Mouse (Mus musculus) intestine, embryonic 15.5 days (tissue): ENCODE results near the gene Ndufb8. TPM values are rescaled to one million over a fixed set of nuclear protein-coding genes. Genes with fewer than 3 reads are reported as not detected.

Experiments
- ATAC-seq: fragments of 200-750 bp; cut with Nextera tagmentation; 2 replicates; pipeline ENCODE4 v1.8.0; 2017; ENCODE audit warnings: moderate TSS enrichment, moderate library complexity
- H3K27ac ChIP-seq: fragments of 300-500 bp; sonication (generic); 2 replicates; pipeline ENCODE4 v1.5.1; 2015; ENCODE audit warnings: mild to moderate bottlenecking, inconsistent platforms
- H3K27me3 ChIP-seq: fragments of 300-500 bp; sonication (generic); replicated peaks from 2 replicates; pipeline ENCODE4 v1.6.1; 2015; ENCODE audit warnings: inconsistent platforms
- H3K36me3 ChIP-seq: fragments of 300-500 bp; sonication (generic); 2 replicates; pipeline ENCODE4 v1.6.1; 2015; ENCODE audit warnings: inconsistent platforms
- H3K4me1 ChIP-seq: fragments of 300-500 bp; sonication (generic); replicated peaks from 2 replicates; pipeline ENCODE4 v1.6.1; 2015; ENCODE audit warnings: inconsistent platforms
- H3K4me2 ChIP-seq: fragments of 300-500 bp; sonication (generic); replicated peaks from 2 replicates; pipeline ENCODE4 v1.6.1; 2015; ENCODE audit warnings: mild to moderate bottlenecking, inconsistent platforms
- H3K4me3 ChIP-seq: fragments of 300-500 bp; sonication (generic); replicated peaks from 2 replicates; pipeline ENCODE4 v1.5.1; 2015; ENCODE audit warnings: inconsistent platforms
- H3K9ac ChIP-seq: fragments of 300-500 bp; sonication (generic); 2 replicates; pipeline ENCODE4 v1.6.1; 2015; ENCODE audit warnings: inconsistent platforms
- H3K9me3 ChIP-seq: fragments of 300-500 bp; sonication (generic); 2 replicates; pipeline ENCODE4 v1.6.1; 2016; ENCODE audit warnings: inconsistent platforms
- WGBS: fragments of 180-500 bp; shearing (Covaris S2); methylation state at CpG from one replicate; pipeline ENCODE4 v1.1.7; 2015; 5-methylcytosine and 5-hydroxymethylcytosine counted together
- polyA plus RNA-seq: library from polyadenylated mRNA; unstranded; fragments of >200 nt; fragmentation: Nextera tagmentation; extraction: Ambion mirVana; gene quantifications from 2 replicates; pipeline ENCODE4 v1.2.1, GENCODE M21; 2015

Gene Ndufb8
- polyA plus RNA-seq, 1 experiment from 2014 or later = 562 TPM

DNA sequence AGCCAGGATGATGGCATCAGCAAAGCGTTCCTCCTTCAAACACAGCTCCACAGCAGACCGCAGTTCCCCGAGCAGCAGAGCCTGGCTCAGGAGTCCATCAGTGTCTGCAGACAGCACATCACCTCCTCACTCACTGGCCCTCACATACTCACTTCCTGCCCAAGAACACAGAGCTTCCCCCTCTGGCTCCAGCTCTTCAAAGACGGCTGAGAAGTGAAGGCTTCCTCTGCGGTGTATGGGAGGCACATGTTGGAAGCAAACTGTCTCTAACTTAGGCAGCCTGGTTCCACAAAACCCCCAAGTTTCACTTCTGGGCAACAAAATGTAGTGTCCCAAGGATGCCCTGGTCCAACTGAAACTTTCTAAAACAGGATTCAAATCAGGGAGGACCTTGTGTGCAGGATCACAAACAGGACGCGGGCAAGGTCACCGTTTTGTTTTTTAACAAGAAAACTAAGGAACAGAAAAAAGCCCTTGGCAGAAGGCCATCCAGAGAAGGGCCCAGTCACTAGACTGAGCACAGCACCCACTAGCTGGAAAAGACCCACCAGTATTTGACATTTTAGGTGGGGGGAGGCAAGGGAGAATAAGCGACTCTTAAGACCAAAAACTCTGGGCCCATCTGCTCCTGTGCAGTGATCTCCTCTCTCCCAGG, 29.6 kb downstream of the Ndufb8 start:
- Histone ChIP-seq H3K4me2 (no peak overlapping the region), H3K9ac (no peak overlapping the region), H3K9me3 (no peaks in the 10 kb centered on the region), H3K36me3 (no peaks in the 10 kb centered on the region), H3K27ac (no peak overlapping the region), H3K27me3 (no peaks in the 10 kb centered on the region), H3K4me3 (no peak overlapping the region), H3K4me1 (no peaks in the 10 kb centered on the region)
- ATAC-seq = no peak
- WGBS = 73% methylated on average over 9 of the region's 9 CpGs

DNA sequence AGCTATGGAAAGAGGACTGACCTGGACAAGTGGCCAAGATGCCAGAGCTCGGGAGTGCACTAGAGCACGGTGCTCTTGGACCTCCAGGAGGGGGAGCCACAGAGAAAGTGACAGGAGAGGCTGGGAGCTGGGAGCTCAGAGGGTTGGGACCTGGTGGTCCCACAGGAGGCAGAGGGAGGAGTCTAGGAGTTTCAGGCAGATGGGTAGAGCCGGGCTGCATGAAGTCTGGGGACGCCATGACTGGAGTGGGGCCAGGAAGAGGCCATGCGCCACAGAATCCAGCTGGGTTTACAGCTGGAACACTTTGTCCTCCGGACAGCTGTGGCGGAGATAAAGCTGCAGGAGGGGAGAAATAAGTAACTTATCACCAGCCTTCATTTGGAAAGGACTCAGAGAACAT, 36.1 kb downstream of the Ndufb8 start:
- peak; percentile 58; the same call in 1 of the 2 replicates for ATAC-seq
- peaks cover 9% of the 10 kb centered on the region; the same call in 1 of the 2 replicates for H3K27me3 ChIP-seq
- peaks cover 12% of the 10 kb centered on the region for H3K4me1 ChIP-seq
- no peak overlapping the region for H3K9ac ChIP-seq
- WGBS = 22% methylated on average over 7 of the region's 7 CpGs
- no peak overlapping the region for H3K4me2 ChIP-seq
- no peaks in the 10 kb centered on the region for H3K9me3 ChIP-seq
- no peaks in the 10 kb centered on the region for H3K36me3 ChIP-seq
- H3K4me3 ChIP-seq = no peak overlapping the region
- no peak overlapping the region for H3K27ac ChIP-seq

DNA sequence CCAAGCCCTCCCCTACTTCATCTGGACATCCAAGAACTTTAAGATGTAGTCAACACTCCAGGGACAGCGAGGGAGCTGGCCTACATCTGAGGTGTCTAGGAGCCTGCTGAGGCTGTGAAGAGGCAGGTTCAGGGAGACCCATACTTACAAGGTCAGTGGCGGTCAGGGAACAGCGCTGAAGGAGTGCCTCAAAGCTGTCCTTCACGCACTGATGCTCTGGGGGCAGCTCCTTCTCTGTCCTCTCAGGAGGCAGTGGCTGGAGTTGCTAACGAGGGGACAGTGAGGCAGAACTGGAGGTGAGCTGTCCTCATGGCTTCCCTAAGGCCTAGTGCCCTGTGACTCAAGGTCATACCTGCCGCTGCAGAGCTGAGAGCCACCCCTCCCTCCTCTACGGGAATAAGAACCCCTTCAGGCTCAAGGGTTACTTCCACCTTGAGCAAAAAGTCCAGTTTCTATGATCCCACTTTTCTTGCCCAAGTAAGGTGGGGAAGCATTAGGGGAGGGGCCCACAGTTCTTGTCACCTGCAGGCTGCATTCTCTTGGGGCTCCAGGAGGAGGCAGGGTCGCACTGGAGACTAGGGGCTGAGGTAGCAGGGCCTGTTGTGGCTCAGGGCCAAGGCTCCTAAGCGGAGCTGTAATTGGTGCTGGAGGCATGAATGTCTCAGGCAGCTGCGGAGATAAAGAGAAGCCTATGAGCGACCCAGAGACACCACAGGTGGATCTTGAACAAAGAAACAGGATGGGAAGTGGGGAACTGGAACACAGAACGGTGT, 37.1 kb downstream of the Ndufb8 start:
- no peak; the same call in 1 of the 2 replicates for ATAC-seq
- no peak overlapping the region for H3K4me3 ChIP-seq
- H3K9me3 ChIP-seq = no peaks in the 10 kb centered on the region
- whole genome bisulfite sequencing = 63% methylated on average over 12 of the region's 12 CpGs
- H3K27me3 ChIP-seq = peaks cover 17% of the 10 kb centered on the region; the same call in 1 of the 2 replicates
- H3K27ac ChIP-seq = no peak overlapping the region
- no peaks in the 10 kb centered on the region for H3K36me3 ChIP-seq
- H3K9ac ChIP-seq = no peak overlapping the region
- H3K4me2 ChIP-seq = no peak overlapping the region
- H3K4me1 ChIP-seq = peaks cover 12% of the 10 kb centered on the region

DNA sequence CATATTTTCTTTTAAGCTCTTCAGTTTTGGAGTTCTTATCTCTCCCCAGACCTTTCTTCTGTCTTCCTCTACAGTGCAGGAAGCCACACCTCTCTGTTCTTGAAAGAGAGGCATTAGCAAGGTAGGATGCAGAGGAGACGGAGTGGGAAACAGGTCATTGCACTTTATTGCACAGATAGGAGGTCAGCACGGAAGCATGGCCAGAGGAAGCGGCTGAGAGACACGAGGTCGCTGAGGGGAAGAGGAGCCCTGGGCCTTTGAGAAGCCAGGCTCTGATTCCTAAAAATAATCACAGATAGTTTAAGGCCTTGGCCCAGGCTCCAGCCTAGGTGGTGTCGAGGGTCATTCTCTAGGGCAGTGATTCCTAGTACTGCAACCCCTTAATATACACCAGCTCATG, 39.5 kb downstream of the Ndufb8 start:
- H3K9me3 ChIP-seq = no peaks in the 10 kb centered on the region
- 51% methylated on average over 6 of the region's 6 CpGs for WGBS
- H3K27ac ChIP-seq = no peak overlapping the region
- H3K4me3 ChIP-seq = no peak overlapping the region
- H3K4me1 ChIP-seq = peaks cover 23% of the 10 kb centered on the region
- ATAC-seq = no peak
- no peaks in the 10 kb centered on the region for H3K36me3 ChIP-seq
- peaks cover 40% of the 10 kb centered on the region for H3K27me3 ChIP-seq
- no peak overlapping the region for H3K9ac ChIP-seq
- no peak overlapping the region for H3K4me2 ChIP-seq

DNA sequence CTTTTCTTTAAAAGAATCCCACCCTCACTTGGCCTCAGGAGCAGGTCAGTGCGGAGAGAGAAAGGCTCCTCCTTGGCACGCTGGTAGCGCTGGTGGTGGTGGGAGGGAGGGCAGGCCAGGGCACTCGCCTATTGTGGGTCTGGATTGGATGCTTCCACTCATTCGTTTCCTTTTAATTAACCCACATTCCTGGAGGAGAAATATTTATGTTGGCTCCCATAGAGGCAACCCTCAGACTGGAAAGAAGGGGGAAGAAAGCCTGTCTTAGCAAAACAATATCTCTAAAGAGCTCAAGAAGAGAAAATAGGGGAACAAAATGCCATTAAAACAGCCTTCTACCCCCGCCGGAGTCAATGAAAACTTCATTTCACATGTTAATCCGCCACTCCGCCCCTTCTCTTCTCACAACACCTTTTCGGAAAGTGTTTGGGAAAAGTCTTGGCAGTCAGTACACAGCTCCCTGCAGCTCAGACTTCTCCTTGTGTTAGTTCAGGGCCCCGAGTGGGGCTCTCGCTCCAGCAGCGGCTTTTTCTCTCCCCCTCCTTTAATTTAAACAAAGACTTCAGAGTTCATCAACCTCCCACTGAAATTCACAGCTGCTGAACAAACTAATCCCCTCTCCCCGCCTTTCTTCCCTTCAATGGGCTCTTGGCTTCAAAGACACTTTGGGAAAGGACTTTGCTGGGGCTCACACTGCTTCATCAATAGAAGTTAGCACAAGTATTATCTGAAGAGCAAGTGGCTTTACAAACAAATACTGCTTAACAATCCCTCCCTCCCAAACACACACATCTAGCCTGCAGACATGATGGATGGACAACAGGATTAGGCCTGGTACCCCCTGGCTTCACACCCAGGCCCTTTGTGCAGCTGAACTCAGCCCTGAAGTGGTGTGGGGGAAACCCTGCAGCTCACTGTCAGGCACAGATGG, 40.5 kb downstream of the Ndufb8 start:
- no peak overlapping the region for H3K4me2 ChIP-seq
- H3K27me3 ChIP-seq = peaks cover 50% of the 10 kb centered on the region
- no peak for ATAC-seq
- no peaks in the 10 kb centered on the region for H3K36me3 ChIP-seq
- H3K27ac ChIP-seq = 0 out of 2 replicates have a peak overlapping the region, but pooled peaks have one; percentile 32
- H3K4me3 ChIP-seq = no peak overlapping the region
- H3K4me1 ChIP-seq = peaks cover 25% of the 10 kb centered on the region
- WGBS = 25% methylated on average over 14 of the region's 14 CpGs
- no peak overlapping the region for H3K9ac ChIP-seq
- H3K9me3 ChIP-seq = no peaks in the 10 kb centered on the region

DNA sequence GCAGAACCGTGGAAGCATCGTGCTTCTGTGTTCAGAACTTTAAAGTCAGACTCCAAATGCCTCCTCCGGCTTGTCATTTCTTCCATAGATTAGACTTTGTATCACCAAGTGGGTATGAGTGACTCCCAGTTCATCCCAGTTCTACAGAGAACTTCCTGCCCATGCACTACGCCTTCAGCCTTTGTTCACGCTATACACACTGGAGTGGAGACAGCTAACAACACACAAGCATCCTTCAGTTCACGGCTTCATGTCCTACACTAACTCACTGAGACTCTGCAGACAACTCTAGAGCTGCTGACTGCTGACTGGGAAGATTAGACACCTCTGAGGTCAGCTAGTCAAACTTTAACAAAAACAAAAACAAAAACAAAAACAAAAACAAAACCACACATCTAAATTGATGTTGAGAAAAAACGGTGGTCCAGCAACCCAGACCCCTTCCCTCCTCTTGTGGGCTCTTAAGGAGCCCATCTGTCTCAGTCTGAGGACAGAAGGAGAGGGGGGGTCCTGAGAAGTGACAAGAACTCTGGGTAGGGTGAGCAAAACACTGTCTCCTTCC, 41.2 kb downstream of the Ndufb8 start:
- WGBS = 35% methylated on average over 7 of the region's 7 CpGs
- H3K27me3 ChIP-seq = peaks cover 53% of the 10 kb centered on the region
- no peak overlapping the region for H3K27ac ChIP-seq
- no peak overlapping the region for H3K4me3 ChIP-seq
- no peak for ATAC-seq
- H3K4me1 ChIP-seq = peaks cover 25% of the 10 kb centered on the region
- H3K9me3 ChIP-seq = no peaks in the 10 kb centered on the region
- no peak overlapping the region for H3K9ac ChIP-seq
- no peak overlapping the region for H3K4me2 ChIP-seq
- H3K36me3 ChIP-seq = no peaks in the 10 kb centered on the region

DNA sequence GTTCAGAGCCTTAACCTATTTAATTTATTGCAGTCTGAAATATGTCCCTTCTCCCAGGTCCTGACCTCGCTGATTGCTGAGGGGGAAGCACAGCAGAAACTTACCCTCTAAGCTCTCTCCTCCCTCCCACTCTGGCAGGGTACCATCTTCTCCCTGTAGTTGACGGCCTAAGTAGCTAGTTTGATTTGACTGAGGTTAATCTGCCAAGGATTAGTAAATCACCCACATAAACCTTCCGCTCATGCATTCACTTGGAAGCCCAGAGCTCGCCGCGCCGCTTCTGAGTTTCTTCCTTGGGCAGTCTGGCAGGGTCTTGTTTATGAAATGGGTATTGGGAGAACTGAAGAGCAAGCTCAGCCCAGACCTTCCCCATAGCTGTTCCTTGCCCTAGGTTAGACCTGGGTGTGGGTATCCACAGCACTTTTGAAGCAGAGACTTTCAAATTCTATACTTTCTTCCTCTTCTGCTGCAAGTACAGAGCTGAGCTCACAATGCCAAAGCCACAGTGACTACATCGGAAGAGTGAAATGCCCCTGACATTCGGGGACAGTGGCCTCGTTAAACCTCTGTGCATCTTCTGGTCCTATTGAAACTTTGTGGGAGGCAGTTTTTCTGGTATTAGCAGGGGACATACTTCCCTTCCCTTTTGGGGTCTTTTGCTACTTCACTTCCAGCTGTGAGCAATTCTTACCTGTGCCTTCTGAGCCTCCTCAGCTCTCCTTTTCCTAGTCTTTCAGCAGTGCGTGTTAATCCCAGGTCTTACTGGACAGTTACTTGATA, 42.0 kb downstream of the Ndufb8 start:
- no peak for ATAC-seq
- no peak overlapping the region for H3K9ac ChIP-seq
- no peak overlapping the region for H3K4me3 ChIP-seq
- H3K4me2 ChIP-seq = no peak overlapping the region
- H3K27me3 ChIP-seq = peaks cover 58% of the 10 kb centered on the region
- H3K9me3 ChIP-seq = no peaks in the 10 kb centered on the region
- no peaks in the 10 kb centered on the region for H3K36me3 ChIP-seq
- H3K27ac ChIP-seq = no peak overlapping the region
- 37% methylated on average over 11 of the region's 11 CpGs for WGBS
- peaks cover 25% of the 10 kb centered on the region for H3K4me1 ChIP-seq

DNA sequence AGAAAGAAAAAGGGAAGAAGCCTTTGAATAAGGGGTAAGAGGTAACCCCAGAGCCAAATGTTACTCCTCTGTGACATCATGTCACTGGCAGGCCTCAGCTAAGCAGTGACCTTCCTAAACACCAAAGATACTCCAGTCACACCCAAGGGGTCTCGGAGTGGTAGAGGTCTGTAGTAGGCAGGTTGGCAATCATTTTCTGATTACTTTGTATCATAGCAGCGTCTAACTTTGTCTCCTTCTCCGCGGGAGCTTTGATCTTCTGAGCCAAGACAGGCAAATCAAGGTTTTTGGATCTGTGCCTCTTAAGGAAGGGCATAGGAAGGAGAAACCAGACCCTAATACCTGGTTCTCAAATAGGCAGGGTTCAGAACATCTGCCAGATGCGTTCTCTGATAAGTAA, 42.6 kb downstream of the Ndufb8 start:
- H3K27ac ChIP-seq = no peak overlapping the region
- H3K4me3 ChIP-seq = no peak overlapping the region
- H3K27me3 ChIP-seq = peaks cover 58% of the 10 kb centered on the region
- H3K9me3 ChIP-seq = no peaks in the 10 kb centered on the region
- no peak overlapping the region for H3K4me2 ChIP-seq
- no peak overlapping the region for H3K9ac ChIP-seq
- 43% methylated on average over 5 of the region's 5 CpGs for WGBS
- H3K4me1 ChIP-seq = peaks cover 25% of the 10 kb centered on the region
- no peaks in the 10 kb centered on the region for H3K36me3 ChIP-seq
- ATAC-seq = no peak

DNA sequence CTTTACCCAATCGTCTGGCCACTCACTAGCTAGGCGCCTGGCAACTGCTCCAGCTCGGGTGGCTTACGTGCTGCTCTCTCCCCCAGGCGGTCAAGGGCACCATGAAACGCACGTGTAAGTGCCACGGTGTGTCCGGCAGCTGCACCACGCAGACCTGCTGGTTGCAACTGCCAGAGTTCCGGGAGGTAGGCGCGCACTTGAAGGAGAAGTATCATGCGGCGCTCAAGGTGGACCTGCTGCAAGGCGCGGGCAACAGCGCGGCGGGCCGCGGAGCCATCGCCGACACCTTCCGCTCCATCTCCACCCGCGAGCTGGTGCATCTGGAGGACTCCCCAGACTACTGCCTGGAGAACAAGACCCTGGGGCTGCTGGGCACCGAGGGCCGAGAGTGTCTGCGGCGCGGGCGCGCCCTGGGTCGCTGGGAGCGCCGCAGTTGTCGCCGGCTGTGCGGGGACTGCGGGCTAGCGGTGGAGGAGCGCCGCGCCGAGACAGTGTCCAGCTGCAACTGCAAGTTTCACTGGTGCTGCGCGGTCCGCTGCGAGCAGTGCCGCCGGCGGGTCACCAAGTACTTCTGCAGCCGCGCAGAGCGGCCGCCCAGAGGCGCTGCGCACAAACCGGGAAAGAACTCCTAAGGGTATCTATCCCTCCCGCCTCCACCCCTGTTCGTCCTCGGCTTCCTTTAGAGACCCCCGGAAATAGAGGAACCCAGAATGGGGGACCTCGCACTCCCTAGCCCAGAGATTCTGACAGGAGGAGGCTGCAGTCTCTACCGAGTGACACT, 43.6 kb downstream of the Ndufb8 start:
- Histone ChIP-seq H3K27ac (no peak overlapping the region), H3K4me1 (peaks cover 22% of the 10 kb centered on the region), H3K9ac (peak overlapping the region; percentile 29; the same call in 1 of the 2 replicates), H3K27me3 (peaks cover 58% of the 10 kb centered on the region), H3K4me3 (peak overlapping the region; percentile 47), H3K36me3 (no peaks in the 10 kb centered on the region), H3K9me3 (no peaks in the 10 kb centered on the region), H3K4me2 (peak overlapping the region; percentile 97)
- peak; percentile 58 for ATAC-seq
- WGBS = 1% methylated on average over 66 of the region's 66 CpGs

DNA sequence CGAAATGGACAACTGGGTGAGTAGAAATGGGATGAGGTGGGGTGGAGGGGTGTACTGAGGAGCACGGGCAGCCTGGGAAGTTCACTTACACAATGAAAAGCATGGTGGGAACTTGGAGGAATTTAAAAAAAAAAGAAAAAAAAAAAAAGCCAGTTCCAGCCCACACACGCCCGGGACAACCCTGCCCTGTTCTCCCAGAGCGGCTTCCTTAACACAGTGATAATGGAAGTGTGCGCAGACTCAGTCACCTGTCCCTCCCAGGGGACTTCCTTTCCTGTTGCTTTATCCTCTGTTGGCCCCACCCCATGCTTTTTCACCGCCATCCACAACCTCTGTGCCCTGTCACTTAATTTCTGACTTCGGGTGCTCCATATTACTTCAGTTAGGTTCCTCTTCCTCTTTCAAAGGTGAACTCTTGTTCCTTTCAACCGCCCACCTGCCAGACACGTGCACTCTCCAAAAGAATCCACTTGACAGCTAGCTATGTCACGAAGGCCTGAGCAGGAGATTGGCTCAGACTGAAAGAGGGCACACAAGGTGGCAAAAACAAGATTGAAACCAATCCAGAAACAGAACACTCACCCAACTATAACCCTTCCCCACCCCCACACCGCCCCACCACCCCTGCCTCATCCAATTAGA, 44.6 kb downstream of the Ndufb8 start:
- Histone ChIP-seq H3K27me3 (peaks cover 55% of the 10 kb centered on the region), H3K9me3 (no peaks in the 10 kb centered on the region), H3K4me3 (0 out of 2 replicates have a peak overlapping the region, but pooled peaks have one; percentile 0), H3K4me1 (peaks cover 22% of the 10 kb centered on the region), H3K27ac (no peak overlapping the region), H3K36me3 (no peaks in the 10 kb centered on the region), H3K4me2 (peak overlapping the region; percentile 97), H3K9ac (no peak overlapping the region)
- WGBS = 5% methylated on average over 12 of the region's 12 CpGs
- no peak for ATAC-seq
